Mouse (Mus musculus) C2C12 (cell line): ENCODE data around the gene St6gal1.

Source experiments
- CEBPB ChIP-seq: IDR thresholded peaks from one replicate; pipeline ENCODE4 v1.6.1; 2011; ENCODE audit warnings: low read depth, mild to moderate bottlenecking, control low read depth, moderate library complexity
- CTCF ChIP-seq: IDR thresholded peaks from one replicate; pipeline ENCODE4 v1.5.1; 2011; ENCODE audit not compliant: control insufficient read depth, insufficient read depth, insufficient read length
- FOSL1 ChIP-seq: IDR thresholded peaks from one replicate; pipeline ENCODE4 v1.8.0; 2011; ENCODE audit warnings: mild to moderate bottlenecking, low read length; ENCODE audit not compliant: poor library complexity, insufficient read depth, severe bottlenecking
- MAX ChIP-seq: IDR thresholded peaks from one replicate; pipeline ENCODE4 v1.6.1; 2011; ENCODE audit warnings: mild to moderate bottlenecking, control low read depth
- USF1 ChIP-seq: IDR thresholded peaks from one replicate; pipeline ENCODE4 v1.6.1; 2011; ENCODE audit warnings: low read depth, mild to moderate bottlenecking, control low read depth, moderate library complexity

- TF ChIP-seq CTCF (no peak), CEBPB (no peak), FOSL1 (no peak), USF1 (no peak), MAX (no peak)
Observed at GRCm38 (mm10) chr16:23397931-23398330, 173.4 kb downstream of the St6gal1 start.
